In genomic region chr11:11564266-11565044, GRCm38 (mm10) we compare ENCODE assay signal across 8 mouse cellular contexts.
DNase-seq lines count a peak whose midpoint lies in the region; ATAC-seq and TF ChIP-seq lines count a peak whose summit lies in the region.

No protein-coding gene starts in this region.

- TF ChIP-seq EP300 in MEL (IDR thresholded peaks at IDR 0.05; ENCODE audit: low read depth in 1 of 2, low read length in 2 of 2), result peak; percentile 97

- no peak overlapping the region for H3K4me3 ChIP-seq in kidney, postnatal 0 days (replicated peaks; ENCODE audit: low read depth, low read length)
- peak overlapping the region; percentile 3 to 15 for H3K4me3 ChIP-seq in MEL (ENCODE audit: control insufficient read depth in 1 of 2, insufficient read depth in 1 of 2, low read depth in 2 of 2, low read length in 2 of 2)
- H3K4me3 ChIP-seq in small intestine, adult 2 months (ENCODE audit: low read depth, low read length), result no peak overlapping the region
- no peak overlapping the region for H3K4me3 ChIP-seq in hindbrain, embryonic 13.5 days

- no peaks in the 10 kb centered on the region for H3K36me3 ChIP-seq in kidney, postnatal 0 days (ENCODE audit: insufficient read depth, low read length)
- H3K36me3 ChIP-seq in MEL (ENCODE audit: control insufficient read depth in 1 of 2, insufficient read depth in 2 of 2, low read length in 2 of 2), result peaks cover 0 to 48% of the 10 kb centered on the region in 2 experiments; a peak in 2 of 4 replicates
- H3K36me3 ChIP-seq in small intestine, adult 2 months (ENCODE audit: control insufficient read depth, insufficient read depth, low read length), result no peaks in the 10 kb centered on the region
- H3K36me3 ChIP-seq in hindbrain, embryonic 13.5 days, result no peaks in the 10 kb centered on the region

- H3K27me3 ChIP-seq in kidney, postnatal 0 days (ENCODE audit: insufficient read depth, low read length), result no peaks in the 10 kb centered on the region
- no peaks in the 10 kb centered on the region for H3K27me3 ChIP-seq in MEL (ENCODE audit: control insufficient read depth in 1 of 2, insufficient read depth in 2 of 2, low read length in 2 of 2)
- no peaks in the 10 kb centered on the region for H3K27me3 ChIP-seq in small intestine, adult 2 months (ENCODE audit: control insufficient read depth, insufficient read depth, low read length)
- H3K27me3 ChIP-seq in hindbrain, embryonic 13.5 days, result no peaks in the 10 kb centered on the region

- no peak for TF ChIP-seq CTCF in kidney, postnatal 0 days (IDR thresholded peaks at IDR 0.05; ENCODE audit: low read depth)
- TF ChIP-seq CTCF in MEL (IDR thresholded peaks at IDR 0.05 in 2 of 3, conservative IDR thresholded peaks at IDR 0.05 in 1 of 3; ENCODE audit: control insufficient read depth in 1 of 3, insufficient read depth in 1 of 3, low read depth in 2 of 3, low read length in 3 of 3, poor library complexity in 1 of 3, severe bottlenecking in 1 of 3), result peak in 1 of 3 experiments; percentile 25; a peak in 2 of 6 replicates
- no peak for TF ChIP-seq CTCF in small intestine, adult 2 months (IDR thresholded peaks at IDR 0.05; ENCODE audit: extremely low read depth, insufficient read length, insufficient replicate concordance, low read depth, low read length)

- DNase-seq in kidney, postnatal 0 days (ENCODE audit: low spot score), result no peak
- DNase-seq in kidney, postnatal 36 days, result no peak
- peak; percentile 97 for DNase-seq in MEL (ENCODE audit: low read depth, low spot score)
- no peak for DNase-seq in retina, postnatal 1 day
- DNase-seq in cerebellum, adult 8-10 months, result no peak

- H3K4me1 ChIP-seq in kidney, postnatal 0 days (replicated peaks; ENCODE audit: insufficient read depth, low read length), result no peaks in the 10 kb centered on the region
- peaks cover 34 to 47% of the 10 kb centered on the region in 2 experiments for H3K4me1 ChIP-seq in MEL (ENCODE audit: control insufficient read depth in 1 of 2, insufficient read depth in 2 of 2, low read length in 2 of 2)
- H3K4me1 ChIP-seq in small intestine, adult 2 months (ENCODE audit: control insufficient read depth, insufficient read depth, insufficient read length, low read length), result 0 out of 2 replicates have a peak, but pooled peaks cover 2% of the 10 kb centered on the region
- H3K4me1 ChIP-seq in hindbrain, embryonic 13.5 days (replicated peaks), result no peaks in the 10 kb centered on the region

- no peak overlapping the region for H3K27ac ChIP-seq in kidney, postnatal 0 days
- H3K27ac ChIP-seq in MEL (ENCODE audit: control insufficient read depth, low read depth, low read length), result peak overlapping the region; percentile 96
- H3K27ac ChIP-seq in small intestine, adult 2 months (ENCODE audit: insufficient read depth, low read depth, low read length), result 0 out of 2 replicates have a peak overlapping the region, but pooled peaks have one; percentile 1
- H3K27ac ChIP-seq in hindbrain, embryonic 13.5 days, result no peak overlapping the region

- H3K4me2 ChIP-seq in kidney, postnatal 0 days (ENCODE audit: low read length), result no peak overlapping the region
- no peak overlapping the region for H3K4me2 ChIP-seq in hindbrain, embryonic 13.5 days

- peak; percentile 36 for TF ChIP-seq RAD21 in MEL (IDR thresholded peaks at IDR 0.05; ENCODE audit: low read depth, low read length)

- WGBS in kidney, postnatal 0 days, result 65% methylated on average over 7 of the region's 7 CpGs
- whole genome bisulfite sequencing in small intestine, adult 2 months, result 59% methylated on average over 7 of the region's 7 CpGs
- WGBS in hindbrain, embryonic 13.5 days, result 82% methylated on average over 7 of the region's 7 CpGs

- no peaks in the 10 kb centered on the region for H3K79me2 ChIP-seq in MEL (ENCODE audit: control insufficient read depth, insufficient read depth, low read length, poor library complexity)

- H3K9ac ChIP-seq in kidney, postnatal 0 days (ENCODE audit: low read depth, low read length), result no peak overlapping the region
- peak overlapping the region; percentile 63 for H3K9ac ChIP-seq in MEL (ENCODE audit: control insufficient read depth, low read depth, low read length, poor library complexity, severe bottlenecking)
- H3K9ac ChIP-seq in hindbrain, embryonic 13.5 days, result no peak overlapping the region

- peak; percentile 50 to 80; a peak in 3 of 4 replicates for TF ChIP-seq POLR2A in MEL (IDR thresholded peaks at IDR 0.05; ENCODE audit: control insufficient read depth in 1 of 2, insufficient read depth in 1 of 2, low read depth in 1 of 2, low read length in 2 of 2, poor library complexity in 1 of 2)
- TF ChIP-seq POLR2A in small intestine, adult 2 months (IDR thresholded peaks at IDR 0.05; ENCODE audit: low read depth, low read length), result no peak

- 0 out of 2 replicates have a peak, but pooled peaks have one; percentile 33 for ATAC-seq in kidney, postnatal 0 days (replicated peaks; ENCODE audit: low FRiP score, low read depth)
- ATAC-seq in hematopoietic stem cell, adult 5-6 weeks (replicated peaks in 1 of 2; ENCODE audit: insufficient read depth in 1 of 2, low FRiP score in 2 of 2, low TSS enrichment in 1 of 2, low read depth in 1 of 2, poor library complexity in 2 of 2, severe bottlenecking in 2 of 2), result peak; percentile 93 to 96
- ATAC-seq in hindbrain, embryonic 13.5 days (ENCODE audit: low FRiP score), result no peak

- H3K9me3 ChIP-seq in kidney, postnatal 0 days (replicated peaks; ENCODE audit: low read length), result no peaks in the 10 kb centered on the region
- no peaks in the 10 kb centered on the region for H3K9me3 ChIP-seq in MEL (replicated peaks; ENCODE audit: insufficient read depth, low read length)
- H3K9me3 ChIP-seq in hindbrain, embryonic 13.5 days, result no peaks in the 10 kb centered on the region

TF ChIP-seq in MEL, 35 proteins besides CTCF, POLR2A, EP300 and RAD21:
- TF ChIP-seq ZNF384 (IDR thresholded peaks at IDR 0.05; ENCODE audit: low read depth, low read length) (no peak), NELFE (IDR thresholded peaks at IDR 0.05; ENCODE audit: low read depth, low read length) (peak; percentile 72), ETS1 (IDR thresholded peaks at IDR 0.05; ENCODE audit: low read depth, low read length) (peak; percentile 97), ZKSCAN1 (IDR thresholded peaks at IDR 0.05; ENCODE audit: low read depth, low read length) (no peak), MAFK (IDR thresholded peaks at IDR 0.05; ENCODE audit: borderline replicate concordance, low read depth, low read length) (peak; percentile 6; the same call in 1 of the 2 replicates), TCF12 (IDR thresholded peaks at IDR 0.05; ENCODE audit: low read depth, low read length) (peak; percentile 94), BHLHE40 (IDR thresholded peaks at IDR 0.05; ENCODE audit: borderline replicate concordance, low read depth, low read length) (peak; percentile 72; the same call in 1 of the 2 replicates), MYB (IDR thresholded peaks at IDR 0.05; ENCODE audit: low read depth, low read length) (peak; percentile 87), NRF1 (IDR thresholded peaks at IDR 0.05; ENCODE audit: insufficient read depth, low read depth, low read length, poor library complexity, severe bottlenecking) (no peak), MXI1 (IDR thresholded peaks at IDR 0.05; ENCODE audit: low read depth, low read length) (peak; percentile 89), E2F4 (IDR thresholded peaks at IDR 0.05; ENCODE audit: borderline replicate concordance, low read depth, low read length) (no peak), SMC3 (IDR thresholded peaks at IDR 0.05; ENCODE audit: low read depth, low read length) (peak; percentile 32; the same call in 1 of the 2 replicates), CHD1 (IDR thresholded peaks at IDR 0.05; ENCODE audit: low read depth, low read length) (no peak), TBP (IDR thresholded peaks at IDR 0.05; ENCODE audit: low read depth, low read length) (peak; percentile 89), HCFC1 (IDR thresholded peaks at IDR 0.05; ENCODE audit: low read depth, low read length) (peak; percentile 55; the same call in 1 of the 2 replicates), TAL1 (IDR thresholded peaks at IDR 0.05; ENCODE audit: low read length) (peak; percentile 77), JUND (IDR thresholded peaks at IDR 0.05; ENCODE audit: low read depth, low read length) (peak; percentile 85), GATA1 (IDR thresholded peaks at IDR 0.05; ENCODE audit: low read depth, low read length) (peak; percentile 97), SIN3A (IDR thresholded peaks at IDR 0.05; ENCODE audit: low read length) (peak; percentile 94), CHD2 (IDR thresholded peaks at IDR 0.05; ENCODE audit: low read length) (no peak), ZC3H11A (IDR thresholded peaks at IDR 0.05; ENCODE audit: low read depth, low read length) (no peak), MAX (IDR thresholded peaks at IDR 0.05; ENCODE audit: low read length) (peak; percentile 40), MYC (IDR thresholded peaks at IDR 0.05; ENCODE audit: low read depth, low read length) (peak; percentile 91), RCOR1 (IDR thresholded peaks at IDR 0.05; ENCODE audit: low read depth, low read length) (peak; percentile 94), POLR2AphosphoS2 (IDR thresholded peaks at IDR 0.05; ENCODE audit: low read length) (peak; percentile 2)

Comparison
In these comparisons a context has a peak if more than half of its experiments do, and no peak if none do; other contexts are left out.
1. H3K27ac ChIP-seq: peak in MEL (single experiment) and small intestine, adult 2 months (single experiment); none in kidney, postnatal 0 days (single experiment) and hindbrain, embryonic 13.5 days (single experiment).
2. H3K4me3 ChIP-seq: peak in MEL (2 of 2); none in kidney, postnatal 0 days (single experiment), small intestine, adult 2 months (single experiment) and hindbrain, embryonic 13.5 days (single experiment).